ENCODE assay signal across 8 mouse cellular contexts in genomic region chr1:190169911-190170818, GRCm38 (mm10). TPM values are rescaled to one million over a fixed set of nuclear protein-coding genes. Genes with fewer than 3 reads are reported as not detected.
A peak's percentile ranks its signal among the peaks of the same experiment; 100 is the strongest.
DNase-seq lines count a peak whose midpoint lies in the region; ATAC-seq and TF ChIP-seq lines count a peak whose summit lies in the region.

Gene Prox1 (minus strand): TSS chr1:190170714.

- DNase-seq in frontal cortex, postnatal 25 days (ENCODE audit: low spot score in 2 of 2): no peak
- DNase-seq in cerebellum, postnatal 36 days: peak; percentile 80 to 82
- DNase-seq in gastrocnemius, postnatal 25 days: peak; percentile 68
- DNase-seq in hindbrain, postnatal 0 days (ENCODE audit: low spot score): peak; percentile 89
- peak; percentile 53 to 59 for DNase-seq in left cerebral cortex, adult 18-20 months (ENCODE audit: low spot score in 2 of 2)
- peak; percentile 75 for DNase-seq in lung, postnatal 10 days
- peak; percentile 48 for DNase-seq in right cerebral cortex, postnatal 14 days

- H3K9ac ChIP-seq in hindbrain, postnatal 0 days (replicated peaks; ENCODE audit: low read length): peak within 1 kb of the TSS; percentile 65

- peaks cover 11% of the 10 kb centered on the region; the same call in 1 of the 2 replicates for H3K4me1 ChIP-seq in hindbrain, postnatal 0 days (ENCODE audit: insufficient read depth, low read length)

- peak within 1 kb of the TSS; percentile 65 for H3K4me3 ChIP-seq in hindbrain, postnatal 0 days (ENCODE audit: low read length)

- H3K27ac ChIP-seq in hindbrain, postnatal 0 days: peak within 1 kb of the TSS; percentile 83

- peaks cover 13% of the 10 kb centered on the region; the same call in 1 of the 2 replicates for H3K27me3 ChIP-seq in hindbrain, postnatal 0 days (ENCODE audit: insufficient read depth, low read length)

- under 1% methylated on average over 57 of the region's 62 CpGs for WGBS in hindbrain, postnatal 0 days

- peak within 1 kb of the TSS; percentile 90 for H3K4me2 ChIP-seq in hindbrain, postnatal 0 days (ENCODE audit: low read depth, low read length)

- no peaks in the 10 kb centered on the region for H3K36me3 ChIP-seq in hindbrain, postnatal 0 days (ENCODE audit: insufficient read depth, low read length)

- ATAC-seq in frontal cortex, adult (ENCODE audit: low TSS enrichment): peak; percentile 58
- ATAC-seq in hindbrain, postnatal 0 days: peak; percentile 89

- no peak for TF ChIP-seq CTCF in hindbrain, postnatal 0 days (IDR thresholded peaks at IDR 0.05; ENCODE audit: low read depth)

- no peaks in the 10 kb centered on the region for H3K9me3 ChIP-seq in hindbrain, postnatal 0 days (ENCODE audit: low read length)

RNA-seq across cellular contexts. Expression of gene Prox1, which starts in this region (rescaled TPM):
- 1 to 10 TPM; 2.6 to 3.8 TPM for total RNA-seq in gastrocnemius, postnatal 25 days (2021)
- total RNA-seq in hindbrain, postnatal 0 days (2014; rRNA removed): 8.0 and 8.4 TPM in 2 replicates
- polyA plus RNA-seq in hindbrain, postnatal 0 days (2015; fragmentation: Nextera tagmentation; extraction: Ambion mirVana): 3.8 and 3.9 TPM in 2 replicates
- 1 to 10 TPM; 8.5 to 9.0 TPM for total RNA-seq in left cerebral cortex, adult 18-20 months (2021)

Comparison
In these comparisons a context has a peak if more than half of its experiments do, and no peak if none do; other contexts are left out.
1. DNase-seq: peak in cerebellum, postnatal 36 days (2 of 2), gastrocnemius, postnatal 25 days (single experiment), hindbrain, postnatal 0 days (single experiment), left cerebral cortex, adult 18-20 months (2 of 2), lung, postnatal 10 days (single experiment) and right cerebral cortex, postnatal 14 days (single experiment); none in frontal cortex, postnatal 25 days (0 of 2).